Mouse (Mus musculus) forebrain, postnatal 0 days (tissue): ENCODE data around the gene Hist1h1a. TPM values are rescaled to one million over a fixed set of nuclear protein-coding genes. Genes with fewer than 3 reads are reported as not detected.
"Not testable (repeated sequence)": the region's sequence is repeated elsewhere in the genome, so short reads cannot be mapped to it uniquely, and the experiment has no call there.

Experiments
- ATAC-seq: fragments of 200-750 bp; cut with Nextera tagmentation; 2 replicates; pipeline ENCODE4 v1.8.0; 2017; ENCODE audit warnings: mild to moderate bottlenecking, moderate library complexity
- DNase-seq: peaks from one replicate; pipeline ENCODE4 v3.0.0-alpha.2; 2015
- H3K27ac ChIP-seq: fragments of 300-500 bp; sonication (generic); 2 replicates; pipeline ENCODE4 v1.5.1; 2014; ENCODE audit warnings: low read depth, mild to moderate bottlenecking, antibody characterized with exemption, low read length, moderate library complexity, mixed read lengths
- H3K27me3 ChIP-seq: fragments of 300-500 bp; sonication (generic); 2 replicates; pipeline ENCODE4 v1.6.1; 2014; ENCODE audit warnings: mild to moderate bottlenecking, low read length, mixed read lengths; ENCODE audit not compliant: insufficient read depth
- H3K36me3 ChIP-seq: fragments of 300-500 bp; sonication (generic); 2 replicates; pipeline ENCODE4 v1.6.1; 2014; ENCODE audit warnings: mild to moderate bottlenecking, moderate library complexity; ENCODE audit not compliant: insufficient read depth
- H3K4me1 ChIP-seq: fragments of 300-500 bp; sonication (generic); 2 replicates; pipeline ENCODE4 v1.6.1; 2014; ENCODE audit warnings: antibody characterized with exemption; ENCODE audit not compliant: insufficient read depth
- H3K4me2 ChIP-seq: fragments of 300-500 bp; sonication (generic); 2 replicates; pipeline ENCODE4 v1.6.1; 2014; ENCODE audit warnings: low read depth, mild to moderate bottlenecking, moderate library complexity
- H3K4me3 ChIP-seq: fragments of 300-500 bp; sonication (generic); 2 replicates; pipeline ENCODE4 v1.5.1; 2014; ENCODE audit warnings: low read depth, low read length, mixed read lengths
- H3K9ac ChIP-seq: fragments of 300-500 bp; sonication (generic); 2 replicates; pipeline ENCODE4 v1.6.1; 2014; ENCODE audit warnings: mild to moderate bottlenecking
- H3K9me3 ChIP-seq: fragments of 300-500 bp; sonication (generic); 2 replicates; pipeline ENCODE4 v1.6.1; 2016; ENCODE audit warnings: low read length
- CTCF ChIP-seq: sonication (generic); IDR thresholded peaks from 2 replicates; pipeline ENCODE4 v1.5.1; 2016; ENCODE audit warnings: antibody characterized with exemption, control low read depth, low read depth
- WGBS: fragments of 180-500 bp; shearing (Covaris S2); extraction: QIAGEN DNeasy Blood & Tissue Kit; methylation state at CpG from one replicate; pipeline ENCODE4 v1.1.7; 2014; 5-methylcytosine and 5-hydroxymethylcytosine counted together
- polyA plus RNA-seq: library from polyadenylated mRNA; unstranded; fragments of >200 nt; fragmentation: Nextera tagmentation; extraction: Ambion mirVana; gene quantifications from 2 replicates; pipeline ENCODE4 v1.2.1, GENCODE M21; 2015
- total RNA-seq: library from RNA; depleted of rRNA; stranded (reverse); fragments of >200 nt; gene quantifications from 2 replicates; pipeline ENCODE4 v1.2.3, GENCODE M21; 2014; rRNA removed

Gene Hist1h1a
- 195 and 202 TPM in 2 replicates for total RNA-seq
- polyA plus RNA-seq: 0.36 and 0.40 TPM in 2 replicates

DNA sequence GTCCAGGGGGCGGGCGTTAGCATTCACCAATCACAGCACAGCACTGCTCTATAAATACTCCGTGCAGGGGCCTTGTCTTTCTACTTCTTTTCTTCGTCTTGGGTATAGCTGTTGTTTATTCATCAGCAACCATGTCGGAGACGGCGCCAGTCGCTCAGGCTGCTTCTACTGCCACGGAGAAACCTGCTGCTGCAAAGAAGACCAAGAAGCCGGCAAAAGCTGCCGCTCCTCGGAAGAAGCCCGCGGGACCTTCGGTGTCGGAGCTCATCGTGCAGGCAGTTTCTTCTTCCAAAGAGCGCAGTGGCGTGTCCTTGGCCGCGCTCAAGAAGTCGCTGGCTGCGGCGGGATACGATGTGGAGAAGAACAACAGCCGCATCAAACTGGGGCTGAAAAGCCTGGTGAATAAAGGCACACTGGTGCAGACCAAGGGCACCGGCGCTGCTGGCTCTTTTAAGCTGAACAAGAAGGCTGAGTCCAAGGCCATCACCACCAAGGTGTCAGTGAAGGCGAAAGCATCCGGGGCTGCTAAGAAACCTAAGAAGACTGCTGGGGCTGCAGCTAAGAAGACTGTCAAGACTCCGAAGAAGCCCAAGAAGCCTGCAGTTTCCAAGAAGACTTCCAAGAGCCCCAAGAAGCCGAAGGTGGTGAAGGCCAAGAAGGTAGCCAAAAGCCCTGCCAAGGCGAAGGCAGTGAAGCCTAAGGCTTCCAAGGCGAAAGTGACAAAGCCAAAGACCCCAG lies at the start of gene Hist1h1a:
TSS of gene Hist1h1a (plus strand) at position 81 of the 738 bp plus-strand sequence.
- Histone ChIP-seq H3K4me1 (peaks cover 17% of the 10 kb centered on the region), H3K9ac (peak within 1 kb of the TSS; percentile 66), H3K9me3 (no peaks in the 10 kb centered on the region), H3K27me3 (no peaks in the 10 kb centered on the region), H3K27ac (peak within 1 kb of the TSS; percentile 91), H3K4me3 (peak within 1 kb of the TSS; percentile 52), H3K36me3 (no peaks in the 10 kb centered on the region), H3K4me2 (peak within 1 kb of the TSS; percentile 77)
- DNase-seq: peak; percentile 95
- 4% methylated on average over 34 of the region's 34 CpGs for WGBS
- TF ChIP-seq CTCF: no peak
- peak; percentile 73 for ATAC-seq

DNA sequence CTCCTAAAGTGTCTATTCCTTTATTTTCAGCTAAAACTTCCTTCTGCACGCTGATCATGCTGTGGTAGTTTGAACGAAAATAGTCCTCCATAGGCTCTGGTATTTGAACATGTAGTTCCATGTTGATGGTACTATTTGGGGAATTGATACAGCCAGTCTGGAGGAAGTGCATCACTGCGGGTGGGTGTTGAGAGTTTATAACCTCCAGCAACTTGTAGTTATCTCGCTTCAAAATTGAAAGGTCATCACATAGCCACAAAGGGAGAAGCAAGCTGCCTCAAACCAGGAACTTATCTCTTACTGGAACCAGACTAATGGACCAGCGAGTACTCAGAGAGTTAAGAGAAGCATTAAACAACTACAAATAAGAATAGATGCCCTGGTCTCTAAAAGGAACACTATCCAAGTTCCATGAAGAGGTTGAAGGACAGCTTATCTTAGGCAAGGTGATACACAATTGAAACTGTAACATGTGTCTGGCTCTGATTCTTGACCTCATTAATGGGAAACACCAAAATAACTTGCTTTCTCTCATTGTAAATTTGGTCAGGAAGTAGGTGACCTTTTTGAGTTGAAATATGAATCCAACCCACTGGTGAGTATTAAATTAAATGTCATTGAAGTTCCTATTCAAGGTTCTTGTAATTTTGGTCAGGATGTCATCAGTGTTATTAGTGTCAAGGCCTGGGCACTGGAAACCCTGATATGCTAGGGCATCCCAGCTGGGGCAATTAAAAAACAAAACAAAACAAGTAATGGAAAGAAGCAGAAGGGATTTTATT lies 47.0 kb upstream of the Hist1h1a start:
- H3K4me2 ChIP-seq: no peak overlapping the region
- H3K9me3 ChIP-seq: no peaks in the 10 kb centered on the region
- ATAC-seq: no peak
- no peak for DNase-seq
- H3K9ac ChIP-seq: no peak overlapping the region
- H3K4me3 ChIP-seq: no peak overlapping the region
- no peak for TF ChIP-seq CTCF
- 89% methylated on average over 5 of the region's 5 CpGs for WGBS
- no peaks in the 10 kb centered on the region for H3K27me3 ChIP-seq
- H3K27ac ChIP-seq: no peak overlapping the region
- H3K4me1 ChIP-seq: no peaks in the 10 kb centered on the region
- no peaks in the 10 kb centered on the region for H3K36me3 ChIP-seq

DNA sequence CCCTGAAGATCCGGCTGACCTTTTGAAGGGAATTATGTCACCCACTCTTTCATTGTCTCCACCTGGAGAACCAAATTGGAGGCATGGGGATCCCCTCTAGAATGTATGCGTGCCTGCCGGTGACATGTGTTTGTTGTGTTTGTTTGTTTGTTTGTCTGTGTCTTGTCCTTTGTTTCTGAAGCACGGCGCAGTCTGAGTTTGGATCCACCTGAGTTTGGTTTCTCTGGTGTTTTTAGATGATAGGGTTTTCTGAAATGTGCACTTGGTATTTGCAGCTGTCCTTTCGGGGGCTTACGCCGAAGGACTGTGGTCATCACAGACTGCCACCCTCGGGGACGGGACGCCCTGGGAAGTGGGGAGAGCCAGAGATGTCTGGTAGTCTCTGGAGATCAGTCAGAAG lies 46.3 kb upstream of the Hist1h1a start:
- DNase-seq: no peak
- Histone ChIP-seq H3K27ac (no peak overlapping the region), H3K27me3 (no peaks in the 10 kb centered on the region), H3K4me1 (no peaks in the 10 kb centered on the region), H3K9ac (no peak overlapping the region), H3K9me3 (no peaks in the 10 kb centered on the region), H3K4me3 (no peak overlapping the region), H3K4me2 (no peak overlapping the region), H3K36me3 (no peaks in the 10 kb centered on the region)
- ATAC-seq: no peak
- TF ChIP-seq CTCF: no peak
- WGBS: 60% methylated on average over 11 of the region's 11 CpGs

DNA sequence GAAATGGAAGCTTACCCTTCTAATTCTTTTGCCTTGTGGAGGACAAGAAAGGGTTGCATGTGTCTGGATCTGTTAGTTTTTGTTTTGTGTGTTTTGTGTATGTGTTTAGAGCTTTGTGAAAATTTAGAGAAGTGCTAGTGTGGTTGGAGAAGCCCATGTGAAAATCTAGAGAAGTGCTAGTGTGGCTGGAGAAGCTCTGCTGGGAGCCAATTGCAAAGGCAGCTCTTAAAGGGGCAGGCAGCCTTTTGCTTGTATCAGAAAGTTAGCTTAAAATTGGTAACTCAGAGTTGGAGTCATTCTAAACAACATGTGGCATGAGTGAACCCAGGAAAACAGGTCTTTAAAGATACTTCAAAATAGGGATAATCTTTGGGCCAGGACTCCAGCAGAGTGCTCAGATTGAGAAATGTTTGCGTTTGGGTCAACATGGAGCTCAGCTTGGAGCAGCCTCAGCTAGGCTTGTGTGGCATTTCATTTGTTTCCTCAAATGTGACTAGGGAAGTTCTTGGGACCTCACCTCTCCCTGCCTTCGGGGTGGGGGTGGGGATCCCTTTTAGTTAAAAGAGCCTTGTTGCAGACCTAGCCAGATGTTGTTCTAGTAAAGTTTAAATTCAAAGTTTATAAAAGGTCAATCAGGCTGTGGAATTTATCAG lies 45.7 kb upstream of the Hist1h1a start:
- H3K27me3 ChIP-seq, H3K36me3 ChIP-seq, H3K27ac ChIP-seq, H3K9me3 ChIP-seq, ATAC-seq, DNase-seq, H3K9ac ChIP-seq, H3K4me3 ChIP-seq, H3K4me2 ChIP-seq, H3K4me1 ChIP-seq: not testable (repeated sequence)
- 15% methylated on average over 2 of the region's 2 CpGs for WGBS

DNA sequence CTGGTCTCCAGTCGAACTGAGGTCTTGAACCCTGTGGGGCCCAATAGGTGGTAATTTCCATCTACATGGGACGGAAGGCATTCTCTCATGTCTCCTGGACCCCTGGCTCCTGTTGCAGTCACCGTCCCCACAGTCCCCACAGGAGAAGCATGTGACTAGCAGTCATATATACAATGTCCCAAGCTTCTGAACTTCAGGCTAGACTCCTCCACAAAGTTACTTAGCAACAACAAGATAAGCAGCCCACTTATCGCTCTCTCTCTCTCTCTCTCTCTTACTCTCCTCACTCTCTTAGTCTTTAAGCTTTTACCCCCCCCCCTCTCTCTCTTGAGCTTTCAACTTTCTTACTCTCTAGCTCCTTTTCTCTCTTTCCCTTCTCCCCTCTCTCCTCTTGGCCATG lies 39.2 kb upstream of the Hist1h1a start:
- TF ChIP-seq CTCF: no peak
- Histone ChIP-seq H3K9me3 (no peaks in the 10 kb centered on the region), H3K36me3 (no peaks in the 10 kb centered on the region), H3K4me2 (no peak overlapping the region), H3K4me3 (no peak overlapping the region), H3K4me1 (no peaks in the 10 kb centered on the region), H3K9ac (no peak overlapping the region), H3K27me3 (no peaks in the 10 kb centered on the region), H3K27ac (no peak overlapping the region)
- ATAC-seq (no peak), DNase-seq (no peak)
- WGBS: 92% methylated on average over 4 of the region's 4 CpGs

DNA sequence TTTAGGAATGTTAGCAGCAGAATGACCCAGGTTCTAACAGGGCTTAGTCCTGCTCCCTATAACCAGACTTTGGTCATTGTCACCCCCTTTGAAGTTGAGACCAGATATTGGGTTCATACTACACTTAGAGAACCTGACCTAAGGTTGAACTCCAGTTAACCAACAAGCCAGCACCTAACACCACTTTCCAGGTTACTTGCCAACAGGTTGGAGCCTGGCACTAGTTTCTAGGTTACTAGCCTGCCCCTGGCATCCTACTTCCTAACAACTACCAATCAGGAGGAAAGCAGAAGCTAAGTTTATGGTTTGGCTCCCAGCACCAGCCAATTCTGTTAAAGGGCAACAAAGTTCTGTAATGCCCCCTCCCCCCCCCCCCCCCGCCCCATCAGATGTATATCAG lies 38.3 kb upstream of the Hist1h1a start:
- ATAC-seq: no peak

More for the DNA sequence above, 38.3 kb upstream of the Hist1h1a start:
- no peak for TF ChIP-seq CTCF
- 50% methylated on average over 1 of the region's 1 CpGs for WGBS
- Histone ChIP-seq H3K9me3 (no peaks in the 10 kb centered on the region), H3K27ac (no peak overlapping the region), H3K4me2 (no peak overlapping the region), H3K9ac (no peak overlapping the region), H3K4me3 (no peak overlapping the region), H3K27me3 (no peaks in the 10 kb centered on the region), H3K4me1 (no peaks in the 10 kb centered on the region), H3K36me3 (no peaks in the 10 kb centered on the region)
- no peak for DNase-seq
